Mouse (Mus musculus) CH12.LX (cell line): Measurements from ENCODE around the gene A030005K14Rik. TPM values are rescaled to one million over a fixed set of nuclear protein-coding genes. Genes with fewer than 3 reads are reported as not detected.

Experiments
- DNase-seq: peaks from one replicate; pipeline ENCODE4 v3.0.0-alpha.2; 2013; ENCODE audit errors: extremely low read depth
- H3K27ac ChIP-seq: 2 replicates; pipeline ENCODE4 v1.5.1; 2012; ENCODE audit warnings: low read depth, mild to moderate bottlenecking, control low read depth, moderate library complexity; ENCODE audit not compliant: insufficient read depth
- H3K27me3 ChIP-seq: replicated peaks from 2 replicates; pipeline ENCODE3; 2012; ENCODE audit warnings: inconsistent platforms
- H3K36me3 ChIP-seq, 2 experiments: replicated peaks in 1 of 2; 2 replicates each; pipeline versions ENCODE3 to v1.6.1; 2012; ENCODE audit warnings: inconsistent platforms in 1 of 2, low read length in 1 of 2, mild to moderate bottlenecking in 1 of 2, mixed read lengths in 1 of 2, moderate library complexity in 1 of 2; ENCODE audit not compliant: control insufficient read depth in 1 of 2, insufficient read depth in 1 of 2
- H3K4me1 ChIP-seq, 2 experiments: 2 replicates each; pipeline ENCODE4 v1.6.1; 2012; ENCODE audit warnings: inconsistent platforms in 1 of 2, moderate library complexity in 1 of 2; ENCODE audit not compliant: insufficient read depth in 2 of 2, control insufficient read depth in 1 of 2
- H3K4me2 ChIP-seq: 2 replicates; pipeline ENCODE4 v1.6.1; 2012; ENCODE audit warnings: low read depth, mild to moderate bottlenecking, control low read depth; ENCODE audit not compliant: poor library complexity, insufficient read depth, severe bottlenecking
- H3K4me3 ChIP-seq, 3 experiments: fragments of 150-350 bp in 1 of 3; sonication (generic) in 1 of 3; replicated peaks in 1 of 3; 2 replicates each; pipeline versions ENCODE3 to v1.5.1; 2011 to 2012; ENCODE audit warnings: low read depth in 2 of 3, low read length in 2 of 3, mild to moderate bottlenecking in 2 of 3, moderate library complexity in 2 of 3, control low read depth in 1 of 3, improper control_type of control experiment in 1 of 3, inconsistent platforms in 1 of 3, mixed read lengths in 1 of 3; ENCODE audit not compliant: poor library complexity in 1 of 3
- H3K79me2 ChIP-seq: replicated peaks from 2 replicates; pipeline ENCODE4 v1.6.1; 2012; ENCODE audit warnings: mild to moderate bottlenecking, moderate library complexity; ENCODE audit not compliant: control insufficient read depth, poor library complexity, insufficient read depth, severe bottlenecking; ENCODE audit errors: extremely low read depth
- H3K9ac ChIP-seq: 2 replicates; pipeline ENCODE4 v1.6.1; 2012; ENCODE audit warnings: low read depth, mild to moderate bottlenecking, control low read depth, moderate library complexity; ENCODE audit not compliant: insufficient read depth
- H3K9me3 ChIP-seq: replicated peaks from 2 replicates; pipeline ENCODE3; 2012; ENCODE audit warnings: low read length, inconsistent platforms, mixed read lengths
- BHLHE40 ChIP-seq: IDR thresholded peaks from 2 replicates; pipeline ENCODE4 v1.6.1; 2011; ENCODE audit warnings: mild to moderate bottlenecking, low read depth, low read length, improper control_type of control experiment
- CHD1 ChIP-seq: IDR thresholded peaks from 2 replicates; pipeline ENCODE4 v1.6.1; 2012; ENCODE audit warnings: low read depth, low read length, improper control_type of control experiment, inconsistent platforms
- ELF1 ChIP-seq: IDR thresholded peaks from 2 replicates; pipeline ENCODE4 v1.6.1; 2014; ENCODE audit warnings: low read depth, mild to moderate bottlenecking, inconsistent platforms, low read length, improper control_type of control experiment
- ETS1 ChIP-seq: conservative IDR thresholded peaks from 2 replicates; pipeline ENCODE4 v1.6.1; 2012; ENCODE audit warnings: low read depth, mild to moderate bottlenecking, inconsistent platforms, low read length, improper control_type of control experiment, moderate library complexity
- GABPA ChIP-seq: IDR thresholded peaks from 2 replicates; pipeline ENCODE4 v1.6.1; 2012; ENCODE audit warnings: low read depth, low read length, improper control_type of control experiment, inconsistent platforms; ENCODE audit not compliant: insufficient replicate concordance
- HCFC1 ChIP-seq: IDR thresholded peaks from 2 replicates; pipeline ENCODE4 v1.6.1; 2012; ENCODE audit warnings: low read depth, mild to moderate bottlenecking, inconsistent platforms, low read length, improper control_type of control experiment
- IRF4 ChIP-seq: IDR thresholded peaks from 2 replicates; pipeline ENCODE4 v1.6.1; 2014; ENCODE audit warnings: low read depth, mild to moderate bottlenecking, inconsistent platforms, low read length, improper control_type of control experiment
- JUN ChIP-seq: IDR thresholded peaks from 2 replicates; pipeline ENCODE4 v1.6.1; 2011; ENCODE audit warnings: low read depth, mild to moderate bottlenecking, low read length, improper control_type of control experiment, moderate library complexity; ENCODE audit not compliant: insufficient read depth
- JUND ChIP-seq: conservative IDR thresholded peaks from 2 replicates; pipeline ENCODE4 v1.6.1; 2011; ENCODE audit warnings: low read depth, low read length, improper control_type of control experiment
- MAFK ChIP-seq: IDR thresholded peaks from 2 replicates; pipeline ENCODE4 v1.6.1; 2011; ENCODE audit warnings: low read length, improper control_type of control experiment; ENCODE audit not compliant: insufficient replicate concordance
- MAZ ChIP-seq: IDR thresholded peaks from 2 replicates; pipeline ENCODE4 v1.6.1; 2012; ENCODE audit warnings: low read depth, mild to moderate bottlenecking, inconsistent platforms, low read length, improper control_type of control experiment, moderate library complexity
- MEF2A ChIP-seq: IDR thresholded peaks from 2 replicates; pipeline ENCODE4 v1.6.1; 2014; ENCODE audit warnings: low read depth, mild to moderate bottlenecking, inconsistent platforms, low read length, improper control_type of control experiment, borderline replicate concordance
- MXI1 ChIP-seq: IDR thresholded peaks from 2 replicates; pipeline ENCODE4 v1.6.1; 2011; ENCODE audit warnings: mild to moderate bottlenecking, low read depth, low read length, improper control_type of control experiment
- MYC ChIP-seq: IDR thresholded peaks from 2 replicates; pipeline ENCODE4 v1.6.1; 2011; ENCODE audit warnings: low read depth, mild to moderate bottlenecking, improper control_type of control experiment, low read length
- NELFE ChIP-seq: IDR thresholded peaks from 2 replicates; pipeline ENCODE4 v1.6.1; 2011; ENCODE audit warnings: low read depth, low read length, improper control_type of control experiment
- PAX5 ChIP-seq: IDR thresholded peaks from 2 replicates; pipeline ENCODE4 v1.6.1; 2012; ENCODE audit warnings: low read length, inconsistent platforms, mixed read lengths
- POLR2A ChIP-seq: IDR thresholded peaks from 2 replicates; pipeline ENCODE4 v1.6.1; 2011; ENCODE audit warnings: low read depth, mild to moderate bottlenecking, improper control_type of control experiment, low read length
- POLR2AphosphoS2 ChIP-seq: IDR thresholded peaks from 2 replicates; pipeline ENCODE4 v1.6.1; 2011; ENCODE audit warnings: low read depth, low read length, improper control_type of control experiment
- RCOR1 ChIP-seq: conservative IDR thresholded peaks from 2 replicates; pipeline ENCODE4 v1.6.1; 2012; ENCODE audit warnings: low read depth, mild to moderate bottlenecking, inconsistent platforms, low read length, improper control_type of control experiment
- SIN3A ChIP-seq: IDR thresholded peaks from 2 replicates; pipeline ENCODE4 v1.6.1; 2012; ENCODE audit warnings: low read length, improper control_type of control experiment, inconsistent platforms
- TBP ChIP-seq: conservative IDR thresholded peaks from 2 replicates; pipeline ENCODE4 v1.6.1; 2011; ENCODE audit warnings: low read depth, low read length, improper control_type of control experiment
- UBTF ChIP-seq: IDR thresholded peaks from 2 replicates; pipeline ENCODE4 v1.6.1; 2012; ENCODE audit warnings: low read depth, mild to moderate bottlenecking, inconsistent platforms, low read length, improper control_type of control experiment, moderate library complexity
- USF2 ChIP-seq: conservative IDR thresholded peaks from 2 replicates; pipeline ENCODE4 v1.6.1; 2011; ENCODE audit warnings: low read depth, low read length, improper control_type of control experiment
- ZC3H11A ChIP-seq: IDR thresholded peaks from 2 replicates; pipeline ENCODE4 v1.6.1; 2012; ENCODE audit warnings: low read depth, mild to moderate bottlenecking, inconsistent platforms, low read length, improper control_type of control experiment
- ZKSCAN1 ChIP-seq: IDR thresholded peaks from 2 replicates; pipeline ENCODE4 v1.6.1; 2012; ENCODE audit warnings: low read depth, inconsistent platforms, low read length, improper control_type of control experiment, borderline replicate concordance
- dilution Hi-C: fragments of 300-500 bp; cut with MboI; formaldehyde crosslinking; loops from 2 replicates; pipeline ENCODE4 v1.14.3; 2020; ENCODE audit warnings: low sequenced_read_pairs; ENCODE audit not compliant: extremely low pct_unique_long_range_greater_than_20kb, extremely low pct_ligation_motif_present
- in situ Hi-C: fragments of 300-500 bp; cut with MboI; formaldehyde crosslinking; loops from 3 replicates; pipeline ENCODE4 v1.14.3; 2019; ENCODE audit warnings: low sequenced_read_pairs, low pct_ligation_motif_present, low pct_unique_long_range_greater_than_20kb, mixed read lengths
- polyA plus RNA-seq: library from polyadenylated mRNA; unstranded; fragments of >175 nt; gene quantifications from 2 replicates; pipeline ENCODE4 v1.2.1, GENCODE M21; 2012; ENCODE audit warnings: low read depth; ENCODE audit not compliant: insufficient read length
- total RNA-seq, 2 experiments: library from RNA; depleted of rRNA; stranded (reverse); fragments of 300-350 nt in 1 of 2; fragments of >200 nt in 1 of 2; gene quantifications; 2 replicates each; pipeline ENCODE4 v1.2.3; 2012 to 2014

Gene A030005K14Rik
- total and polyA plus RNA-seq, 3 experiments: not detected

- dilution Hi-C loops (no loop called here), in situ Hi-C loops (no loop called here)
- TF ChIP-seq UBTF: no peak
- TF ChIP-seq BHLHE40: no peak
- TF ChIP-seq RCOR1: no peak
- TF ChIP-seq ZKSCAN1: no peak
- no peak for TF ChIP-seq MYC
- TF ChIP-seq USF2: no peak
- TF ChIP-seq JUN: no peak
- no peak for TF ChIP-seq IRF4
- peaks cover 5 to 9% of the 10 kb centered on the region in 2 experiments; a peak in 3 of 4 replicates for H3K4me1 ChIP-seq
- H3K27me3 ChIP-seq: peaks cover 8% of the 10 kb centered on the region
- DNase-seq: no peak
- H3K27ac ChIP-seq: no peak within 1 kb of the TSS
- no peak within 1 kb of the TSS for H3K4me2 ChIP-seq
- no peaks in the 10 kb centered on the region for H3K79me2 ChIP-seq
- no peaks in the 10 kb centered on the region for H3K9me3 ChIP-seq
- H3K36me3 ChIP-seq: no peaks in the 10 kb centered on the region
- H3K9ac ChIP-seq: no peak within 1 kb of the TSS
- no peak within 1 kb of the TSS for H3K4me3 ChIP-seq
Measured at GRCm38 (mm10) chr1:83042380-83042779, 16.8 kb downstream of the A030005K14Rik start, which contains the start of gene Krtap28-10. Krtap28-10 (minus strand) TSS chr1:83042480.

DNA sequence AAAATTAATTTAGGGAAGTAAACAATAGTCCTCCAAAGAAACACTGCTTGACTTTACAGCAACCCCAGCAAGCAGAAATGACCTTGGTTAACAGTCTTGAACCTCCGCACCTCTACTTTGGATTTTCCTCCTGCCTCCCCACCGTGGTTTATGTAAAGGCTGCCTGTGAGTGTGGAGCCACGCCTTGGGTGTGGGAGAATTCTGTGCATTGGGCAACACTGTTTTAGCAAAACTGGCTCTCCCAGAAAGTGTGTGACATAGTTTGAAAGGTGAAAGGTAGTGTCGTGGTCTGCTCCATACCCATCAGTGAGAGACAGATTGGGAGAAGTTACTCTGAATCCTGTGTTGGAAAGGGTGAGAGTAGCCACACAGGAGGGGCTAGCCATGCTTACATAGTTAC lies 20.1 kb downstream of the A030005K14Rik start:
- Histone ChIP-seq H3K27ac (no peak overlapping the region), H3K79me2 (no peaks in the 10 kb centered on the region), H3K4me3 (no peak overlapping the region), H3K36me3 (no peaks in the 10 kb centered on the region), H3K9ac (no peak overlapping the region), H3K4me1 (peaks cover 0 to 2% of the 10 kb centered on the region in 2 experiments; a peak in 1 of 4 replicates), H3K9me3 (no peaks in the 10 kb centered on the region), H3K4me2 (no peak overlapping the region), H3K27me3 (peaks cover 5% of the 10 kb centered on the region)
- DNase-seq: no peak
- dilution Hi-C loops: no loop called here
- in situ Hi-C loops: no loop called here
- TF ChIP-seq CHD1 (no peak), MEF2A (no peak), MXI1 (no peak), BHLHE40 (no peak), MYC (no peak)
- TF ChIP-seq, all 38 proteins: peak for 0

GRCm38 (mm10) chr1:83038109-83038672 lies 21.0 kb downstream of the A030005K14Rik start, which contains the start of gene Slc19a3:
Slc19a3 (minus strand) TSS chr1:83038448.
- H3K36me3 ChIP-seq: no peaks in the 10 kb centered on the region
- H3K4me2 ChIP-seq: peak within 1 kb of the TSS; percentile 75
- no peaks in the 10 kb centered on the region for H3K79me2 ChIP-seq
- DNase-seq: peak; percentile 16
- H3K27me3 ChIP-seq: no peaks in the 10 kb centered on the region
- H3K4me3 ChIP-seq: peak within 1 kb of the TSS; percentile 33 to 52 (median 44)
- H3K9ac ChIP-seq: peak within 1 kb of the TSS; percentile 79
- no peak within 1 kb of the TSS for H3K27ac ChIP-seq
- H3K4me1 ChIP-seq: peaks cover 0 to 2% of the 10 kb centered on the region in 2 experiments; a peak in 1 of 4 replicates
- dilution Hi-C loops: no loop called here
- no peaks in the 10 kb centered on the region for H3K9me3 ChIP-seq
- in situ Hi-C loops: no loop called here
- TF ChIP-seq NELFE (peak; percentile 56), MAFK (no peak), MEF2A (0 out of 2 replicates have a peak, but pooled peaks have one; percentile 12), ELF1 (0 out of 2 replicates have a peak, but pooled peaks have one; percentile 22), ETS1 (no peak), TBP (no peak), POLR2AphosphoS2 (no peak), GABPA (no peak), MAZ (peak; percentile 50; the same call in 1 of the 2 replicates), MYC (no peak), JUND (no peak), POLR2A (peak; percentile 62), PAX5 (no peak), ZC3H11A (no peak), SIN3A (peak; percentile 29; the same call in 1 of the 2 replicates), HCFC1 (0 out of 2 replicates have a peak, but pooled peaks have one; percentile 12), IRF4 (no peak)
